Mouse (Mus musculus): Measurements from ENCODE around the gene Crhbp. TPM values are rescaled to one million over a fixed set of nuclear protein-coding genes. Genes with fewer than 3 reads are reported as not detected.

Gene Crhbp
- polyA plus RNA-seq, 1 experiment from 2014 or later, result 0.11 TPM

DNA sequence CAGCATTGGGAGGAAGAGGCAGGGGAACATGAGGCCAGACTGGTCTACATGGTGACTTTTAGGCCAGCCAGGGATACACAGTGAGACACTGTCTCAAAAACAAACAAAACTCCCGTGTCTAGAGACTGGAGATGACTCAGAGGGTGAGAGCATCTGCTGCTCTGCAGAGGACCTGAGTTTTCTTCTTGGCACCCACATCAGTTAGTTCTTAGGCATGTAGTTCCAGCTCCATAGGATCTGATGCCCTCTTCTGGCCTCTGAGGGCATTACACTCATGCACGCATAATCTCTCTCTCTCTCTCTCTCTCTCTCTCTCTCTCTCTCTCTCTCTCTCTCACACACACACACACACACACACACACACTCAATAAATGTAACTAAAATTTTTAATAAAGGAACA is 26.2 kb upstream of the Crhbp start:
- Histone ChIP-seq H3K4me2 (ENCODE audit: low read depth, low read length) (no peak overlapping the region), H3K36me3 (ENCODE audit: control insufficient read depth, insufficient read depth) (no peaks in the 10 kb centered on the region), H3K9ac (ENCODE audit: low read depth, low read length) (no peak overlapping the region), H3K27ac (ENCODE audit: low read length) (no peak overlapping the region), H3K27me3 (ENCODE audit: control insufficient read depth, insufficient read depth, low read depth, low read length) (no peaks in the 10 kb centered on the region), H3K4me1 (ENCODE audit: control insufficient read depth, low read depth, low read length) (peaks cover 18% of the 10 kb centered on the region), H3K4me3 (ENCODE audit: low read depth, low read length) (no peak overlapping the region), H3K9me3 (replicated peaks; ENCODE audit: control insufficient read depth, low read length) (no peaks in the 10 kb centered on the region)
- WGBS (ENCODE audit: insufficient replicate concordance), result 56% methylated on average over 2 of the region's 2 CpGs
- ATAC-seq (ENCODE audit: low read depth), result no peak

DNA sequence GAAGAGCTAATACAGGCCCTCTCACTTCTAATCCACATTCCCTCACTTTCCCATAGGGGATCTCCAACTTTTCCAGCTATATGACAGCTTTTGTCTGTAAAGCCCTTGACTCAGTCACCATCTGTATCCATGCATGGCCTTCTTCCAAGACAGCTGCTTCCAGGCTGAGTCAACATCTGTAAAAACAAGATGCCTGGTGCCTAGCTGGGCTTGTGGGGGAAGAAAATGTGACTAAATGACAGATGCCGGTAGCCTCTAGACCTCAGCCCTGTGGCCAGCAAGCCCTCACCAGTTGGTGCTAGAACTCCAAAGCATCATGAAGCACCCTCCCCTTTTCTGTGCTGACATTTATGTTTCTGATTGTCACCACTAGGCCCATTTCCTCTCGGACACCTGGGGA is 6.8 kb upstream of the Crhbp start:
- no peak overlapping the region for H3K9ac ChIP-seq (ENCODE audit: low read depth, low read length)
- H3K4me3 ChIP-seq (ENCODE audit: low read depth, low read length), result no peak overlapping the region
- H3K27me3 ChIP-seq (ENCODE audit: control insufficient read depth, insufficient read depth, low read depth, low read length), result no peaks in the 10 kb centered on the region
- ATAC-seq (ENCODE audit: low read depth), result no peak
- no peak overlapping the region for H3K4me2 ChIP-seq (ENCODE audit: low read depth, low read length)
- H3K9me3 ChIP-seq (replicated peaks; ENCODE audit: control insufficient read depth, low read length), result no peaks in the 10 kb centered on the region
- no peaks in the 10 kb centered on the region for H3K4me1 ChIP-seq (ENCODE audit: control insufficient read depth, low read depth, low read length)
- H3K27ac ChIP-seq (ENCODE audit: low read length), result no peak overlapping the region
- 57% methylated on average over 2 of the region's 2 CpGs for WGBS (ENCODE audit: insufficient replicate concordance)
- H3K36me3 ChIP-seq (ENCODE audit: control insufficient read depth, insufficient read depth), result no peaks in the 10 kb centered on the region

DNA sequence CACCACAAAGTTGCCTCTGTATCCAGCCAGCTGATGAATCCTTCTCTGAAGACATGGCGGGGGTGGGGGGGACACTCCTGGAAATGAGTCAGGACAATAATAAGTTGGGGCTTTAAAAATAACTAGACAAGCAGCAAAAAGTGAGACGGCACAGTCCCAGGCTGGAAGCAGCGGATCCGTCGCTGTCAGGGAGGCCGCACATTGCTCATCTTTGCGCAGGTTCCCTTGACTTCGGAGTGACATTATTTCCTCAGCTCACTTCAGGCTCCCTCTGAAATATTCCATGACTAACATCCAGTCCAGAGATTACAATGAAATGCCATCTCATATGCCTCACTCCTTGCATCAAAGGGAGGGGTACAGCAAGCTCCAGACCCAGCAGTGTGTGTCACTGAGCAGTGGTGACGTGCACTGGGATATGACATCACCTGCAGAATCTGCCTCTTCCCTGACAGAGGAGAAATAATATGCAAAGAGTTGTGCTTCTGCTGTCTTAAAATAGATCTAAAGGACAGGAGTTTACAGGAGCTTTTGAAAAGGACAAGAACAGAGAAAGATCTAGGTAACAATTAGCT is 6.0 kb upstream of the Crhbp start:
- no peak overlapping the region for H3K9ac ChIP-seq (ENCODE audit: low read depth, low read length)
- H3K9me3 ChIP-seq (replicated peaks; ENCODE audit: control insufficient read depth, low read length), result no peaks in the 10 kb centered on the region
- no peak overlapping the region for H3K4me2 ChIP-seq (ENCODE audit: low read depth, low read length)
- no peak overlapping the region for H3K27ac ChIP-seq (ENCODE audit: low read length)
- H3K4me3 ChIP-seq (ENCODE audit: low read depth, low read length), result no peak overlapping the region
- H3K4me1 ChIP-seq (ENCODE audit: control insufficient read depth, low read depth, low read length), result no peaks in the 10 kb centered on the region
- no peaks in the 10 kb centered on the region; the same call in 1 of the 2 replicates for H3K27me3 ChIP-seq (ENCODE audit: control insufficient read depth, insufficient read depth, low read depth, low read length)
- 74% methylated on average over 9 of the region's 9 CpGs for WGBS (ENCODE audit: insufficient replicate concordance)
- no peaks in the 10 kb centered on the region for H3K36me3 ChIP-seq (ENCODE audit: control insufficient read depth, insufficient read depth)
- ATAC-seq (ENCODE audit: low read depth), result no peak

DNA sequence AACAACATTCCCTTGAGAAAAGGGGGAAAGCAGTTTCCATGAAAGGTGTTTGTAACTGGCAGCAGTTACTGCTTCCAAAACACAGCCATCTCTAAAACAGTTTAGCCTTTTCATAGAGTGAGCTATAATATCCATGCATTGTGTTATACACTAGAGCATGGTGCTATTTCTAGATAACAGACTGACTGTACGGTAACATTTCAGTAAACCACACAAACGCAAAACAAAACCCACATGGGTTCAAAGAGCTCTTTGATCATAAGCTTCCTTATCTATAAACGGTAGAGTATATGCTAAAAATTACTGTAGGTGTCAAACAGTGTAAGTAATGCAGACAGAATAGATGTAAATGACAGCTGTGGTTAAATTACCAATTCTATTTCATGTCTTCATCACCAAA is 5.0 kb upstream of the Crhbp start:
- H3K27me3 ChIP-seq (ENCODE audit: control insufficient read depth, insufficient read depth, low read depth, low read length), result peaks cover 6% of the 10 kb centered on the region

DNA sequence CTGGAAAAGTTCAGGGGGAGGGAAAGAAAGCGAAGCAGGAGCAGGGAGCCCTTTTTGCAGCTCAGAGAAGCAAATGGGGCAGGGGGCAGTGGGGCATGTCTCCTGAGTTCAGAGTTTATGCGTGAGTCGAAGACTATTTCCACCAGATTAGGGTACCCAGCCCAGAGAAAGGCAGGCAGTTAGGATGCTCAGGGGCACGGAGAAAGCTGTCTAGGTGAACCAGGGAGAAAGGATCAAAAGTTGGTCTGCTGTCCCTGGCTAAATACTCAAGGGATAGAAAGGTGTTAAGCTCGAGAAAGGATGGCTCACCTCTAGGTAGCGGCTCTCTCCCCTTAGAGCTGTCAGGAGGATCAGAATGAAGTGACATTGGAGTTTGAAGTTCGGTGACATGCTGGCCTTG is 433 bp downstream of the Crhbp start:
- H3K36me3 ChIP-seq (ENCODE audit: control insufficient read depth, insufficient read depth), result no peaks in the 10 kb centered on the region
- no peak overlapping the region for H3K4me3 ChIP-seq (ENCODE audit: low read depth, low read length)
- no peak overlapping the region for H3K27ac ChIP-seq (ENCODE audit: low read length)
- H3K9ac ChIP-seq (ENCODE audit: low read depth, low read length), result no peak overlapping the region
- ATAC-seq (ENCODE audit: low read depth), result no peak
- H3K9me3 ChIP-seq (replicated peaks; ENCODE audit: control insufficient read depth, low read length), result no peaks in the 10 kb centered on the region
- H3K4me1 ChIP-seq (ENCODE audit: control insufficient read depth, low read depth, low read length), result no peaks in the 10 kb centered on the region
- 11% methylated on average over 7 of the region's 7 CpGs for WGBS (ENCODE audit: insufficient replicate concordance)
- H3K27me3 ChIP-seq (ENCODE audit: control insufficient read depth, insufficient read depth, low read depth, low read length), result peaks cover 34% of the 10 kb centered on the region
- no peak overlapping the region for H3K4me2 ChIP-seq (ENCODE audit: low read depth, low read length)

More for the DNA sequence above, 5.0 kb upstream of the Crhbp start:
- 15% methylated on average over 3 of the region's 3 CpGs for WGBS (ENCODE audit: insufficient replicate concordance)
- Histone ChIP-seq H3K9me3 (replicated peaks; ENCODE audit: control insufficient read depth, low read length) (no peaks in the 10 kb centered on the region), H3K36me3 (ENCODE audit: control insufficient read depth, insufficient read depth) (no peaks in the 10 kb centered on the region), H3K4me3 (ENCODE audit: low read depth, low read length) (no peak overlapping the region), H3K9ac (ENCODE audit: low read depth, low read length) (no peak overlapping the region), H3K4me2 (ENCODE audit: low read depth, low read length) (no peak overlapping the region), H3K4me1 (ENCODE audit: control insufficient read depth, low read depth, low read length) (no peaks in the 10 kb centered on the region), H3K27ac (ENCODE audit: low read length) (no peak overlapping the region)
- ATAC-seq (ENCODE audit: low read depth), result no peak

DNA sequence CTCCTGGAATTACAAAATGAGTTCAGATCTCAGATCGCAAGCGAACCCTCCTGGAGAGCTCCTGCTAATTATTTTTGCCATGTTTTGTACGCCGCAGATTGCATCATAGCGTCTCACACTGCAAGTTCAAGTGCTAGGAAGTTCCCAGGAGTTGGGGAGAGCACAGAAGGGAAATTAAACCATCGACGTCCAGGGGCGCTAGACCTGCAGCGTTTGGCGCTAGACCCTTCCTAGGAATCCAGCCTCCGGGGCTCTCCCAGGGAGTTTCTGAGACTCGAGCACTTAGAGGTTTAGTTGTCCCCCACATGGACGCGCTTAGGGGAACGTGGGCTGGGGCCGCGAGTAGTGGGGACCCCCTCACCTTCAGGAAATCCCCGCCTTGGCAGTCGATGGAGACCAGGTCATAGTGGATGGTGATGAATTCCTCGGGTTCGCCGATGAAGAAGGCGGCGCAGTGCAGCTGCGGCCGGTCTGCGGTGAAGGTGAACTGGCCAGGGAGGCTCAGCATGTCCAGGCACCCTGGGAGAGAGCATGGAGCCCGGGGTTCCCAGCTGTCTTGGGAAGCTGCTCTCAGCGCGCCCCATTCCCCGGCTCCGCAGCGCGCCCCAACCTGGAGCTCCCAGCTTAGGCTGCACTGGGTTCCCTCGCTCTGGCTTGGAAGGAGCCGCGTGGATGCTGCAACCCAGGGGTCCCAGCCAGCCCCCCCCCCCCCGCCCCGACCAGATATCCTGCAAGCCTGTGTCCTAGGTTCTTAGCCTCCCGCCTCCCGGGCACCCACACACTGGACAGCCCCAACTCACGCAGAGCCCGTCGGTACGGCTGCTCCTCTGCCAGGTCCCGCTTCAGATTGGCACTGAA is 1.1 kb downstream of the Crhbp start:
- no peak for ATAC-seq (ENCODE audit: low read depth)
- H3K4me3 ChIP-seq (ENCODE audit: low read depth, low read length), result peak overlapping the region; percentile 14
- 4% methylated on average over 46 of the region's 46 CpGs for WGBS (ENCODE audit: insufficient replicate concordance)

DNA sequence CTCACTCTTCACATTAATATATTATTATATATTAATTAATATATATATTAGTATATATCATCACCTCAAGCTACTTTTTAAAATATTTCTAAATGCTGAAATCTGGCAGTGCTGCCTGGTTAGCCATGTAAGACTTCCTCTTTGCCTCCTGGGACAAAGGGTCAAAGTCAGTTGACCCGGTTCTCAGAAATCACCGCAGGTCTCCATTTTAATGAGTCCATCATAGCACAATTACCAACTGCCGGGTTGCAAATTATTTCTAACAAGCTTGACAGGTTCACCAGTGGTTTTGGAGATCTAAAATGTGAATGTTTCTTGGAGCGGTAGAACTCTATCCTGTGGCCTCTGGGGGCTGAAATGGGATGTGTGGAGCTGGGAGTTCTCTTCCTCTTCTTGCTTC is 1.8 kb downstream of the Crhbp start:
- Histone ChIP-seq H3K9me3 (replicated peaks; ENCODE audit: control insufficient read depth, low read length) (no peaks in the 10 kb centered on the region), H3K4me2 (ENCODE audit: low read depth, low read length) (no peak overlapping the region), H3K4me3 (ENCODE audit: low read depth, low read length) (no peak overlapping the region), H3K27ac (ENCODE audit: low read length) (no peak overlapping the region), H3K27me3 (ENCODE audit: control insufficient read depth, insufficient read depth, low read depth, low read length) (peaks cover 34% of the 10 kb centered on the region), H3K36me3 (ENCODE audit: control insufficient read depth, insufficient read depth) (no peaks in the 10 kb centered on the region), H3K4me1 (ENCODE audit: control insufficient read depth, low read depth, low read length) (no peaks in the 10 kb centered on the region), H3K9ac (ENCODE audit: low read depth, low read length) (no peak overlapping the region)
- WGBS (ENCODE audit: insufficient replicate concordance), result 27% methylated on average over 4 of the region's 4 CpGs
- no peak for ATAC-seq (ENCODE audit: low read depth)

More for the DNA sequence above, 1.1 kb downstream of the Crhbp start:
- no peaks in the 10 kb centered on the region for H3K36me3 ChIP-seq (ENCODE audit: control insufficient read depth, insufficient read depth)
- peaks cover 34% of the 10 kb centered on the region for H3K27me3 ChIP-seq (ENCODE audit: control insufficient read depth, insufficient read depth, low read depth, low read length)
- H3K4me2 ChIP-seq (ENCODE audit: low read depth, low read length), result no peak overlapping the region
- H3K4me1 ChIP-seq (ENCODE audit: control insufficient read depth, low read depth, low read length), result no peaks in the 10 kb centered on the region
- H3K9ac ChIP-seq (ENCODE audit: low read depth, low read length), result no peak overlapping the region
- H3K9me3 ChIP-seq (replicated peaks; ENCODE audit: control insufficient read depth, low read length), result no peaks in the 10 kb centered on the region
- H3K27ac ChIP-seq (ENCODE audit: low read length), result no peak overlapping the region

DNA sequence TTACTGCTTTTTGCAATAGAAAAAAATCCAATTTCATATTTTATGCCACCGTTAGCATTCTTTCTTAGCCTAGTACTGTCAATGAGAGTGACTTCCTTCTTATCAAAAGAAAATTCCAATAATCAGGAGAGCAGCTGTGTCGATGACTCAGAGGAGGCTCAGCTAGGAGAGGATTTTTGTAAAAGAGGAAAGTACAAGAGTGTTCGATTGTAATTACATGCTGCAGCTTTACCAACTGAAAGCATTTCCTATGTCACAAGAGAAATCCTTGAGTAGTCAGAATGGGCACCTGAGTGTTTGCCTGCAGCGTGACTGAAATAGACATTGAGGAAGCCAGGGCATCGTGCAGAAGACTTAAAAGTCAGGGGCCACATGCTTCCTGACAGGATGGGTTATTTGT is 5.2 kb downstream of the Crhbp start:
- WGBS (ENCODE audit: insufficient replicate concordance), result 44% methylated on average over 5 of the region's 5 CpGs
- H3K27me3 ChIP-seq (ENCODE audit: control insufficient read depth, insufficient read depth, low read depth, low read length), result peaks cover 26% of the 10 kb centered on the region

DNA sequence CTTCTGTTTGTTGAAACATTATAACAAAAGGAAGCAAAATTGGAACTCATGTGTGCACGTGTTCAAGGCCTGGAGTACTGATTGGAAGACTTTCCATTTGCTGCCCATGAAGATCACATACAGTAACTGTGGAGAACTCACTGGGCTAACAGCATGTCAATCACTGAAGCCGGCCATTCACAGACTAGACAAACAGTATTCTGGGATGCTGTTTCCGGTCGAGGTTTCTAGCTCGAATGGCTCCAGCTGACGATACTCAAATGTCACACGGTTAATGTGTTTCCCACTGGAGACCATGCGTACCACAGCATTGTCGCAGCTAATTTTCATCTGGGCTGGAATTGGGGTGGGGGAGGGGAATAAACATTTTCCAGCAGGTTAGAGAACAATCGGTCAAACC is 13.0 kb downstream of the Crhbp start:
- Histone ChIP-seq H3K9me3 (replicated peaks; ENCODE audit: control insufficient read depth, low read length) (no peaks in the 10 kb centered on the region), H3K9ac (ENCODE audit: low read depth, low read length) (no peak overlapping the region), H3K4me1 (ENCODE audit: control insufficient read depth, low read depth, low read length) (no peaks in the 10 kb centered on the region), H3K36me3 (ENCODE audit: control insufficient read depth, insufficient read depth) (no peaks in the 10 kb centered on the region), H3K27me3 (ENCODE audit: control insufficient read depth, insufficient read depth, low read depth, low read length) (no peaks in the 10 kb centered on the region), H3K4me2 (ENCODE audit: low read depth, low read length) (no peak overlapping the region), H3K27ac (ENCODE audit: low read length) (no peak overlapping the region), H3K4me3 (ENCODE audit: low read depth, low read length) (no peak overlapping the region)
- WGBS (ENCODE audit: insufficient replicate concordance), result 63% methylated on average over 10 of the region's 10 CpGs
- ATAC-seq (ENCODE audit: low read depth), result no peak

More for the DNA sequence above, 5.2 kb downstream of the Crhbp start:
- no peaks in the 10 kb centered on the region for H3K36me3 ChIP-seq (ENCODE audit: control insufficient read depth, insufficient read depth)
- H3K9ac ChIP-seq (ENCODE audit: low read depth, low read length), result no peak overlapping the region
- no peaks in the 10 kb centered on the region for H3K9me3 ChIP-seq (replicated peaks; ENCODE audit: control insufficient read depth, low read length)
- ATAC-seq (ENCODE audit: low read depth), result no peak
- H3K4me3 ChIP-seq (ENCODE audit: low read depth, low read length), result no peak overlapping the region
- H3K4me2 ChIP-seq (ENCODE audit: low read depth, low read length), result no peak overlapping the region
- H3K27ac ChIP-seq (ENCODE audit: low read length), result no peak overlapping the region
- H3K4me1 ChIP-seq (ENCODE audit: control insufficient read depth, low read depth, low read length), result no peaks in the 10 kb centered on the region
